Mouse (Mus musculus) forebrain, embryonic 12.5 days (tissue): Measurements from ENCODE around the gene Dus3l. TPM values are rescaled to one million over a fixed set of nuclear protein-coding genes. Genes with fewer than 3 reads are reported as not detected.

ENCODE experiments used
- ATAC-seq: fragments of 200-750 bp; cut with Nextera tagmentation; 2 replicates; pipeline ENCODE4 v1.8.0; 2017; ENCODE audit warnings: moderate TSS enrichment; ENCODE audit not compliant: low FRiP score
- H3K27ac ChIP-seq: fragments of 300-500 bp; sonication (generic); 2 replicates; pipeline ENCODE4 v1.5.1; 2016; ENCODE audit warnings: mild to moderate bottlenecking
- H3K27me3 ChIP-seq: fragments of 300-500 bp; sonication (generic); 2 replicates; pipeline ENCODE4 v1.6.1; 2016; ENCODE audit warnings: mild to moderate bottlenecking
- H3K36me3 ChIP-seq: fragments of 300-500 bp; sonication (generic); replicated peaks from 2 replicates; pipeline ENCODE4 v1.6.1; 2016; ENCODE audit warnings: mild to moderate bottlenecking
- H3K4me1 ChIP-seq: fragments of 300-500 bp; sonication (generic); 2 replicates; pipeline ENCODE4 v1.6.1; 2016
- H3K4me2 ChIP-seq: fragments of 300-500 bp; sonication (generic); 2 replicates; pipeline ENCODE4 v1.6.1; 2016; ENCODE audit warnings: mild to moderate bottlenecking, moderate library complexity
- H3K4me3 ChIP-seq: fragments of 300-500 bp; sonication (generic); replicated peaks from 2 replicates; pipeline ENCODE4 v1.5.1; 2016; ENCODE audit warnings: mild to moderate bottlenecking
- H3K9ac ChIP-seq: fragments of 300-500 bp; sonication (generic); 2 replicates; pipeline ENCODE4 v1.6.1; 2016; ENCODE audit warnings: mild to moderate bottlenecking
- H3K9me3 ChIP-seq: fragments of 300-500 bp; sonication (generic); 2 replicates; pipeline ENCODE4 v1.6.1; 2016
- WGBS: fragments of 180-500 bp; shearing (Covaris S2); methylation state at CpG from one replicate; pipeline ENCODE4 v1.1.7; 2016; 5-methylcytosine and 5-hydroxymethylcytosine counted together
- polyA plus RNA-seq: library from polyadenylated mRNA; unstranded; fragments of >200 nt; fragmentation: Nextera tagmentation; extraction: Ambion mirVana; gene quantifications from 2 replicates; pipeline ENCODE4 v1.2.1, GENCODE M21; 2016

The Dus3l gene
- polyA plus RNA-seq, 1 experiment from 2014 or later: 49.4 TPM

DNA sequence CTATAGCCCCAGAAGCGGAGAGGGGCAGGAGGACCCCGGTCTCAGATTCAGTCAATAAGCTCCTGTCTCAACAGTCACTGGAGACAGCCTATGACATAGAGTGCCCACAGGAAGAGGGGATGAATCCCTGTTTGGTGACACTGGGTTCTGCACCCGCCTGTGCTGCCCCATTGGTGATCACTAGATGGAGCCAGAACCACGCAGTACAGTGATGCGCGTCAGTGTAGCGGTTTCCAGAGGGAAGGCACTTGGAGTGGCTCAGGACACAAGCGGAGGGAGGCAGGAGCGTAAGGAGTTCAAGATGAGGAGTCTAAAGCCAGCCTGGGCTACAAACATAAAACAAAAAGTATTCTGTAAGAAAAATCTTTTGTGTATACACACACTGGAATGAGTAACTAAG, 44.0 kb downstream of the Dus3l start:
- Histone ChIP-seq H3K27me3 (peaks cover 7% of the 10 kb centered on the region; the same call in 1 of the 2 replicates), H3K4me3 (no peak overlapping the region), H3K4me2 (no peak overlapping the region), H3K27ac (no peak overlapping the region), H3K4me1 (peaks cover 39% of the 10 kb centered on the region), H3K36me3 (peaks cover 1% of the 10 kb centered on the region; the same call in 1 of the 2 replicates), H3K9ac (no peak overlapping the region), H3K9me3 (no peaks in the 10 kb centered on the region)
- WGBS: 6% methylated on average over 9 of the region's 9 CpGs
- peak; percentile 83 for ATAC-seq

DNA sequence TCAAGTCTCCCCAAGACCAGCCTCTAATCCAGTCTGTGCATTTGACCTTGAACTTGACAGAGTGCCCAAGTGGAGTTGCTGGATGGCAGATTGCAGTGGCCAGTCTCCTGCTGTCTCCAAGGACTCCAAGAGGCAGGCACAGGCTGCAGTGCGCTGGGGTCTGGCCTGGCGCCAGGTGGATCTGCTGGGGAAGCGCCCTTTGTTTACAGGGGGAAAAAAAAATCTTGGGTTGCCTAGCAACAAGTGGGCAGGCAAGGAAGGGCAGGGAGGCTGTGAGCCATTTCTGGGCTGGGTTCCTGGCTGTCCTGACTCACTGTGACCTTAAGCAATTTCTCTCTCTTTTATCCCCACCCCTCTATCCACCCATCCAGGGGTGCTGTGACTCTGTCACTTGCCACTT, 45.7 kb downstream of the Dus3l start:
- Histone ChIP-seq H3K9me3 (no peaks in the 10 kb centered on the region), H3K9ac (peak overlapping the region; percentile 22; the same call in 1 of the 2 replicates), H3K4me2 (peak overlapping the region; percentile 25), H3K27ac (peak overlapping the region; percentile 75), H3K27me3 (peaks cover 8% of the 10 kb centered on the region; the same call in 1 of the 2 replicates), H3K4me1 (peaks cover 55% of the 10 kb centered on the region), H3K4me3 (no peak overlapping the region), H3K36me3 (no peaks in the 10 kb centered on the region)
- ATAC-seq: peak; percentile 64
- WGBS: 2% methylated on average over 3 of the region's 3 CpGs

GRCm38 (mm10) chr17:56814316-56815056, 49.9 kb downstream of the Dus3l start:
- WGBS: 7% methylated on average over 24 of the region's 24 CpGs
- Histone ChIP-seq H3K4me3 (no peak overlapping the region), H3K27ac (peak overlapping the region; percentile 90), H3K9ac (no peak overlapping the region), H3K9me3 (no peaks in the 10 kb centered on the region), H3K4me1 (peaks cover 66% of the 10 kb centered on the region), H3K36me3 (no peaks in the 10 kb centered on the region), H3K4me2 (peak overlapping the region; percentile 36), H3K27me3 (peaks cover 8% of the 10 kb centered on the region; the same call in 1 of the 2 replicates)
- ATAC-seq: peak; percentile 87

DNA sequence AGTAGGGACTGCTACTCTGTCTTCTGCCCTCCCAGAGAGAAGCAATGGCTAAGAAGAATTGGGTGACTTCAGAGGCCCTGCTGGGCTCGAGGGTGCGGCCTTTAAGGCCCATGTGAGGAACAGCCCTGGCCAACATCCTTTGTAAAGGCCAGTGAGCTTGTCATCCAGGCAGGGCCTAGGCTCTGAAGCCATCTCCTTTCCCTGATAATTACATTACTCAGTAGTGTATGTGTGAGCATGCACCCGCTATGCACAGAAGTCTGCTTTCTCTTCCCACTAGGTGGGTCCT, 50.4 kb downstream of the Dus3l start:
- Histone ChIP-seq H3K4me2 (peak overlapping the region; percentile 36), H3K9me3 (no peaks in the 10 kb centered on the region), H3K4me3 (no peak overlapping the region), H3K27me3 (peaks cover 8% of the 10 kb centered on the region; the same call in 1 of the 2 replicates), H3K4me1 (peaks cover 66% of the 10 kb centered on the region), H3K9ac (no peak overlapping the region), H3K36me3 (no peaks in the 10 kb centered on the region), H3K27ac (peak overlapping the region; percentile 90)
- ATAC-seq: peak; percentile 10; the same call in 1 of the 2 replicates
- WGBS: 56% methylated on average over 3 of the region's 3 CpGs

GRCm38 (mm10) chr17:56818067-56818636, 53.6 kb downstream of the Dus3l start:
- H3K4me1 ChIP-seq: peaks cover 45% of the 10 kb centered on the region

GRCm38 (mm10) chr17:56819032-56819545, 54.5 kb downstream of the Dus3l start:
- peaks cover 35% of the 10 kb centered on the region for H3K4me1 ChIP-seq
- H3K36me3 ChIP-seq: no peaks in the 10 kb centered on the region
- H3K4me3 ChIP-seq: no peak overlapping the region
- H3K9ac ChIP-seq: no peak overlapping the region
- H3K9me3 ChIP-seq: no peaks in the 10 kb centered on the region
- no peak overlapping the region for H3K27ac ChIP-seq
- 65% methylated on average over 6 of the region's 6 CpGs for WGBS
- ATAC-seq: no peak
- no peak overlapping the region for H3K4me2 ChIP-seq
- no peaks in the 10 kb centered on the region for H3K27me3 ChIP-seq

More at GRCm38 (mm10) chr17:56818067-56818636, 53.6 kb downstream of the Dus3l start:
- no peak overlapping the region for H3K9ac ChIP-seq
- no peak overlapping the region for H3K4me2 ChIP-seq
- no peak overlapping the region for H3K4me3 ChIP-seq
- no peak overlapping the region for H3K27ac ChIP-seq
- 31% methylated on average over 11 of the region's 11 CpGs for WGBS
- no peaks in the 10 kb centered on the region for H3K9me3 ChIP-seq
- H3K27me3 ChIP-seq: peaks cover 4% of the 10 kb centered on the region; the same call in 1 of the 2 replicates
- no peaks in the 10 kb centered on the region for H3K36me3 ChIP-seq
- no peak for ATAC-seq

Other genes starting within 250 kb of the Dus3l start
- gene Gm20219, start 210.4 kb upstream of the Dus3l start, polyA plus RNA-seq: 0.87 and 1.4 TPM in 2 replicates
- 100 and 104 TPM in 2 replicates for gene Safb2, start 180.2 kb upstream of the Dus3l start, polyA plus RNA-seq
- gene Safb, start 179.9 kb upstream of the Dus3l start, polyA plus RNA-seq: 180 and 187 TPM in 2 replicates
- 170 and 173 TPM in 2 replicates for gene 2410015M20Rik, start 155.0 kb upstream of the Dus3l start, polyA plus RNA-seq
- gene Rpl36, start 151.3 kb upstream of the Dus3l start, polyA plus RNA-seq: 1,181 and 1,289 TPM in 2 replicates
- gene Lonp1, start 137.9 kb upstream of the Dus3l start, polyA plus RNA-seq: 54.4 and 55.0 TPM in 2 replicates
- gene Catsperd, start 136.6 kb upstream of the Dus3l start, polyA plus RNA-seq: 0.42 and 0.77 TPM in 2 replicates
- gene Ranbp3, start 91.5 kb upstream of the Dus3l start, polyA plus RNA-seq: 119 and 121 TPM in 2 replicates
- gene Ndufa11, start 47.0 kb upstream of the Dus3l start, polyA plus RNA-seq: 316 and 323 TPM in 2 replicates
- 15.3 and 15.9 TPM in 2 replicates for gene Vmac, start 46.7 kb upstream of the Dus3l start, polyA plus RNA-seq
- gene Nrtn, start 7.2 kb upstream of the Dus3l start, polyA plus RNA-seq: 3.2 and 5.9 TPM in 2 replicates
- gene Prr22, start 5.5 kb downstream of the Dus3l start, polyA plus RNA-seq: 1.2 and 1.3 TPM in 2 replicates
- 7.2 and 7.8 TPM in 2 replicates for gene Rfx2, start 66.3 kb downstream of the Dus3l start, polyA plus RNA-seq
- gene Acsbg2, start 109.7 kb downstream of the Dus3l start, polyA plus RNA-seq: not detected in 2 replicates
- gene 1700061G19Rik, start 110.7 kb downstream of the Dus3l start, polyA plus RNA-seq: 0.50 and 0.59 TPM in 2 replicates
- gene Mllt1, start 170.7 kb downstream of the Dus3l start, polyA plus RNA-seq: 87.6 and 97.8 TPM in 2 replicates
- not detected in 2 replicates for gene Acer1, start 217.4 kb downstream of the Dus3l start, polyA plus RNA-seq
- 129 and 141 TPM in 2 replicates for gene Clpp, start 225.5 kb downstream of the Dus3l start, polyA plus RNA-seq
- gene Alkbh7, start 232.6 kb downstream of the Dus3l start, polyA plus RNA-seq: 30.0 and 34.9 TPM in 2 replicates
- gene Pspn, start 235.3 kb downstream of the Dus3l start, polyA plus RNA-seq: 0.61 TPM in 1 of 2 replicates, not detected in the other
- gene Gtf2f1, start 246.5 kb downstream of the Dus3l start, polyA plus RNA-seq: 80.9 and 81.8 TPM in 2 replicates
- gene Gm17949, start 246.7 kb downstream of the Dus3l start, polyA plus RNA-seq: 0.45 and 0.64 TPM in 2 replicates